ENCODE assay signal across 23 mouse cellular contexts in genomic region chr16:13875483-13875882, GRCm38 (mm10). TPM values are rescaled to one million over a fixed set of nuclear protein-coding genes. Genes with fewer than 3 reads are reported as not detected.
DNase-seq lines count a peak whose midpoint lies in the region; ATAC-seq lines count a peak whose summit lies in the region.
"Had no signal": no experiment of that assay in that cellular context is flagged by ENCODE, and none has a peak within 500 bp of the region (broad histone marks: within the 10 kb centered on the region; RNA-seq: fewer than 3 reads in every experiment).

No protein-coding gene starts in this region.

- ATAC-seq in heart, embryonic 12.5 days (ENCODE audit: insufficient number of reproducible peaks, low FRiP score): no peak
- ATAC-seq: forebrain, embryonic 15.5 days; intestine, embryonic 15.5 days had no signal

- H3K27me3 ChIP-seq in heart, embryonic 12.5 days (replicated peaks): no peaks in the 10 kb centered on the region
- H3K27me3 ChIP-seq: forebrain, embryonic 15.5 days; intestine, embryonic 15.5 days; limb, embryonic 12.5 days; liver, embryonic 13.5 days; lung, embryonic 15.5 days; neural tube, embryonic 12.5 days had no signal

- peaks cover 58% of the 10 kb centered on the region for H3K36me3 ChIP-seq in heart, embryonic 12.5 days

- 70% methylated on average over 4 of the region's 4 CpGs for WGBS in heart, embryonic 12.5 days

- H3K4me2 ChIP-seq in heart, embryonic 12.5 days: no peak overlapping the region
- H3K4me2 ChIP-seq: forebrain, embryonic 15.5 days; heart, embryonic 11.5 days; hindbrain, embryonic 14.5 days; intestine, embryonic 15.5 days; limb, embryonic 12.5 days; liver, embryonic 13.5 days; lung, embryonic 15.5 days; neural tube, embryonic 12.5 days had no signal

- no peak for DNase-seq in heart, postnatal 14 days
- DNase-seq in left cerebral cortex, adult 9 months (ENCODE audit: low spot score in 2 of 2): peak; percentile 19 to 48
- no peak for DNase-seq in left cerebral cortex, postnatal 10 days (ENCODE audit: extremely low spot score in 1 of 2, low spot score in 2 of 2)
- DNase-seq in 3134 (ENCODE audit: extremely low read depth, insufficient read length, low spot score): peak; percentile 32
- DNase-seq in brain, adult 2 months (ENCODE audit: low read depth, low spot score): peak; percentile 82
- DNase-seq in spleen, postnatal 4 days (ENCODE audit: low spot score in 2 of 2): no peak
- DNase-seq: adrenal gland, adult 2 months; cerebellum, adult 11 months; gastrocnemius, postnatal 10 days; kidney, postnatal 4 days; liver, embryonic 13.5 days; thymus, adult 18-20 months had no signal

- 0 out of 2 replicates have a peak overlapping the region, but pooled peaks have one; percentile 64 for H3K27ac ChIP-seq in heart, embryonic 12.5 days (ENCODE audit: poor library complexity, severe bottlenecking)
- H3K27ac ChIP-seq: embryonic facial prominence, embryonic 10.5 days; forebrain, embryonic 15.5 days; hindbrain, embryonic 14.5 days; intestine, embryonic 15.5 days; limb, embryonic 12.5 days; liver, embryonic 13.5 days; lung, embryonic 15.5 days; midbrain, embryonic 10.5 days; neural tube, embryonic 12.5 days had no signal

- intact Hi-C loops in heart, postnatal 14 days (cut with DNase I): no loop called here
- intact Hi-C loops in left cerebral cortex, postnatal 10 days (cut with DNase I): no loop called here

- no peak overlapping the region for H3K4me3 ChIP-seq in heart, embryonic 12.5 days
- H3K4me3 ChIP-seq: embryonic facial prominence, embryonic 10.5 days; erythroblast, embryonic 14.5 days; forebrain, embryonic 15.5 days; intestine, embryonic 15.5 days; limb, embryonic 12.5 days; liver, embryonic 13.5 days; lung, embryonic 15.5 days; midbrain, embryonic 10.5 days; neural tube, embryonic 12.5 days had no signal

- H3K4me1 ChIP-seq in heart, embryonic 12.5 days (replicated peaks): 0 out of 2 replicates have a peak, but pooled peaks cover 5% of the 10 kb centered on the region
- H3K4me1 ChIP-seq: embryonic facial prominence, embryonic 10.5 days; forebrain, embryonic 15.5 days; intestine, embryonic 15.5 days; limb, embryonic 12.5 days; liver, embryonic 13.5 days; lung, embryonic 15.5 days; midbrain, embryonic 10.5 days; neural tube, embryonic 12.5 days had no signal

- no peaks in the 10 kb centered on the region for H3K9me3 ChIP-seq in heart, embryonic 12.5 days (replicated peaks)
- H3K9me3 ChIP-seq: embryonic facial prominence, embryonic 10.5 days; forebrain, embryonic 15.5 days; intestine, embryonic 15.5 days; limb, embryonic 12.5 days; liver, embryonic 13.5 days; lung, embryonic 15.5 days; midbrain, embryonic 10.5 days; neural tube, embryonic 12.5 days had no signal

- no peak overlapping the region for H3K9ac ChIP-seq in heart, embryonic 12.5 days
- H3K9ac ChIP-seq: forebrain, embryonic 15.5 days; hindbrain, embryonic 14.5 days; intestine, embryonic 15.5 days; limb, embryonic 12.5 days; liver, embryonic 13.5 days; lung, embryonic 15.5 days; neural tube, embryonic 12.5 days had no signal

RNA-seq across cellular contexts. Expression of gene Pdxdc1, which starts 27.4 kb away (rescaled TPM):
- polyA plus RNA-seq in heart, embryonic 12.5 days (2016; fragmentation: Nextera tagmentation; extraction: Ambion mirVana): 75.6 and 76.6 TPM in 2 replicates
- 10 to 100 TPM; 69.7 to 72.4 TPM for total RNA-seq in heart, postnatal 14 days (2021)
- 10 to 100 TPM; 73.0 to 73.4 TPM for total RNA-seq in left cerebral cortex, postnatal 10 days (2021)

RNA-seq across cellular contexts. Expression of gene Mpv17l, which starts 27.5 kb away (rescaled TPM):
- 2.5 and 3.0 TPM in 2 replicates for polyA plus RNA-seq in heart, embryonic 12.5 days (2016; fragmentation: Nextera tagmentation; extraction: Ambion mirVana)
- under 1 TPM; 0.59 to 0.79 TPM for total RNA-seq in heart, postnatal 14 days (2021)
- 10 to 100 TPM; 71.9 to 75.9 TPM for total RNA-seq in left cerebral cortex, postnatal 10 days (2021)
- polyA plus RNA-seq: erythroblast, embryonic 14.5 days had no signal

RNA-seq across cellular contexts. Expression of gene Ntan1, which starts 56.8 kb away (rescaled TPM):
- polyA plus RNA-seq in heart, embryonic 12.5 days (2016; fragmentation: Nextera tagmentation; extraction: Ambion mirVana): 144 and 145 TPM in 2 replicates
- 10 to 100 TPM; 49.7 to 50.1 TPM for total RNA-seq in heart, postnatal 14 days (2021)
- 100 to 1,000 TPM in 1 of 2 experiments, 10 to 100 TPM in 1; 97.1 to 104 TPM for total RNA-seq in left cerebral cortex, postnatal 10 days (2021)

Comparison
In these comparisons a context has a peak if more than half of its experiments do, and no peak if none do; other contexts are left out.
1. DNase-seq: peak in left cerebral cortex, adult 9 months (2 of 2), 3134 (single experiment) and brain, adult 2 months (single experiment); none in heart, postnatal 14 days (0 of 2), left cerebral cortex, postnatal 10 days (0 of 2) and spleen, postnatal 4 days (0 of 2).
2. RNA of gene Mpv17l, which starts 27.5 kb away (total RNA-seq): 71.9 to 75.9 TPM in left cerebral cortex, postnatal 10 days; 0.59 to 0.79 TPM in heart, postnatal 14 days; every median in the first group is over 10 times any median in the second.